Mouse (Mus musculus) R1 (cell line): ENCODE measurements at regions not wholly inside any gene's neighbourhood (a gene's known extent, or its start where the extent isn't known, plus 50 kb on each side); places are given as distances from the start of the nearest gene placed in this dataset.

Source experiments
- DNase-seq: peaks from one replicate; pipeline ENCODE4 v3.0.0-alpha.2; 2018; ENCODE audit warnings: low read depth, low spot score

DNA sequence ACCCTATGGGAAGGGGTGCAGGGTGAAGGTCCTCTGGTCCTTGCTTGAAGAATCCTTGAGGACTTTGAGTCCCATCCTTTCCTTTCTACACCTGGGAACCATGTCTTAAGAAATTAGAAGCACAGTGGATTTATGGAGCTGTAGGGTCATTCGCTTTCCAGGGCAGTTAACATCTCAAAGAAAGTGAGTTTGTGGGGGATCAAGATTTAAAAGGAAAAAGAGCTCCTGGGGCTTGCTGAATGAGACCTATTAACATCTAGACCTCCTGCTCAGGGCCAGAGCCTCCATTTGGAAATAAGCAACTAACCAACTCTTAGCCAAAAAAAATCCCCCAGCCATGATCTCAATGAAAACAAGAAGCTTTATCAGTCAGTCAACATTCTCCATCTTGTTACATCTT, 148.0 kb upstream of the Ofcc1 start:
- DNase-seq, result peak; percentile 53

DNA sequence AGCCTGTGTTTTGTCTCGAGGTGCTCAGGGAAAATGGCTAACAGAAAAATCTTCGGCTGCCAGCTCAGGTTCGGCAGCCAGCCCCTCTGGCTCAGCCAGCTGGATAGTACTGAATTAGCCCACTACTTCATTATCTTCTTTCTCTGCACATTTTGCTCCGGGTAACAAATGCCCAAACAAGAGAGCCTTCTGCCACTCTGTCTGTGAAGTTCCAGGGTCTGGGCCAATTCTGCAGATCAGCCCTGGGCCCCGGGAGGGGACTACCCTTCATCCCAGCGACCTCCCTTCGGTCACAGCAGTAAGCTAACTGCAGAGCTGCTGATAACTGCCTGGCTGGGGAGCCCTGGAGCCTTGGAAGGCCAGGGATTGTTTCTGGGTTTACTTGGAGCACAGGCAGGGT, 119.6 kb upstream of the Ofcc1 start:
- DNase-seq, result no peak

DNA sequence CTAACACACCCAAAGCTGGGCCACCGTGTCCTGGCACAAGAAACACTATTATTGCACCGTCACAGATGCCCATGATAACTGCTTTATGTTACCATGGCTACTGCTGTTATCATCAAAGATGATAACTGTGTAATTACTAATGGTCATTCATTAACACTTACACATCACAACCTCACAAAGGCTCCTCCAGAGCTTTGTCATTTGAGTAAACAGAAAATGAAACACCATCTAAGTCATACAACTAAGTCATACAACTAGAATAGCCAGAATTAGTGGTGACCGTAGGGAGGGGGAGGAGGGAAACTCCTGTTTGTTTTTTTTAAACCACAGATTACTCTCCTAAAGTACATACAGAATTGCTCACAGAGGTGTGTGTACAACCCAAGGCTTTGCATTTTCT, 111.4 kb upstream of the Ofcc1 start:
- no peak for DNase-seq

DNA sequence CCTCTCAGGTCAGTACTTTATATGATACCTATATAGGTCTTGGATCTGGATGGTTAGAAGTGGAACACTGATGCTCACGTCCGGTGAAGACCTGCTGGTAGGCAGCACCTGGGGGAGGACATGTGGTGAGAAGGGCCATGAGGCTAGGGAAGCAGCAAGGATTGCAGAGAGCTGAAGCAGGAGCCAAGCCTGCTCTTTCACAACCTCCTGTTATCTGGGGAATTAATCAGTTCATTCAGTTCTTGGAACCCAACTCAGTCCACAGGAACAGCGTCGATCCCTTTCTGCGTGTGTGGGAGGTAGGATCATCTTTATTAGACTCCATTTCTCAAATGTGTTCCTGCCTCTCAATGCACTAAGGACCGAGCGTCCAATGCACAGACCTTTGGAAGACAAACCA, 107.9 kb upstream of the Ofcc1 start:
- DNase-seq, result no peak

DNA sequence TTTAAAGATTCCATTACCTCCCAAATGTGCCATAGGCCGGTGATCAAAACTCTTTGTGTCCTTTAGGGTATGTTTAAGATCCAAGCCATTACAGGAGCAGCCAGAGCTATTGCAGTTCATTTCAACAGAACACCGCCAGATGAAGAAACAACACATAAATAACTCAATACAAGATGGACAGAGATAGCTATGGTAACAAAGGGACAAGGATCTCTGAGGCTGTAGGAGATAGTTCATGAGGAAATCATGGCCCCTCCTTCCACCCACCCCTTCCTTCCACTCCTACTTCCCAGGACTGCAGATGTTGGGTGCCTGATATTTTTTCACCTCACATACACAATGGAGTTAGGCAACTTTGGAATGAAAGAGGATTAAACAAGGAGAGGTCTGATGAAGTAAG, 92.1 kb upstream of the Ofcc1 start:
- DNase-seq, result no peak

DNA sequence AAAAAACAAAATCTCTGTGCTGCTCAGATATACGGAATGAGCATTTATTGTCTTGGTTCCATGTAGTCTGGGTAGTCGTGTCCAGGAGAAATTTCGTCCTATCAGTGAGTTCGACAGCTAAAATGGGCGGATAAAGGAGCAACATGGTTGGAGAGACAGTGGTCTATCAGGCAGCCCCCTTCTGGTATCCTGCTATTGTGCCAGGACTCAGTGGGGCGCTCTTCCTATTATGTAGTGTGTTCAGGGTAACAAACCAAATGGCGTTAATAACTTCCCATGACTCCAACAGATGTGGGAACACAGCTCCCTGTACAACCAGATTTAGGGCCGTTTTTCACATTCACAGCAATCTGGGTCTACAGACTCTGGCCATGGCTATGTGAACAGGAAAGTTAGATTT, 68.6 kb upstream of the Ofcc1 start:
- no peak for DNase-seq

DNA sequence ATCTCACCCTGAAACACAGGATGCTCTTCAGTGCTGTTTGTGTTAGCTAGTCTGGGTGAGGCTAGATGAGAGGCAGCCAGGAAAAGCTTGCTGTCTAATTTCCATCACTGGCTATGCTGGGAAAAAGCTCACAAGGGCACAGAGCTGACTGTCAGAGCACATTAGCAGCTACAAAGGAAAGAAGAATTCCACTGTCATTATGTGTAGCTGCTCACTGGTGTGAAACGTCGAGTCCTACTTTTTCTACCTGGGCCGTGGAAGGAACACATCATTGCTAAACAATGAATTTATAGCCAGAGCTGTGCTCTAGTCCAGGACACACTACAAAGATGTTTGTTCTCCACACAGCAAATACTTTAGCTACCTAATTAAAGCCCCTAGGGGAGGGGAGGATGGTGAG, 61.8 kb upstream of the Ofcc1 start:
- DNase-seq, result no peak

DNA sequence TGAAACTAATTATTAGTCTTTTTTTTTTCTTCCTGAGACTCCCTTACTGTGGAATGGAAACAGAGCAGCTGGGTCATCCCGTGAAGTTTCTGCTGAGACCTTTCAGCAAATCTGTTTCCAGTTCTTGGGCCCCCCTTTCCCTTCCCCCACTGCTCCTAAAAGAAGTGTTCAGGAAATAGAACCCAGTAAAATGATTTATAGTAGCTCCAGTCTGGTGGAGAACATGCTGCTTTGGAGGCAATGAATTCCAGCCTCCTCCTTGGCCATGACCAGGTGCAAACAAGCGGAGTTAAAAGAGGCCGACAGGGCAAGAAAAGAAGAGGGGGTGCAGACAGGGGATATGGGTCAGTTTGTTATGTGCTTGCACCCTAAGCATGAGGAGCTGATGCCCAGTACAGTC, 56.6 kb upstream of the Ofcc1 start:
- no peak for DNase-seq

DNA sequence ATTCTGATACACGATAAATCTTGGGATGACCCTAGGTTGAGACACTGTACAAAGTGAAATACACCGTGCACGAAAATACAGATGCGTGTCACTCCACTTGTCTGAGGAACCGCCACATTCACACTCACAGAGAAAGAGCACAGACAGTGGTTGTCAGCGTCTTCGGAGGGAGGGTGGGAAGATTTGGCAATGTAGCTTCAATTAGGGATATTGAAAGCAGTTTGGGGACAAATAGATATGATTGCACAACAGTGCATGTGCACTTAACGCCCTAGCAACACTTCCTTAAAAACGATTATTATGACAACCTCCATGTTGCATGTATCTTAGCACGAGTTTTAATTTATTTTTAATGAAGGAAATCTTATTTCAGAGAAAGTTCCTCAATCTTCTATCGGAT, 51.8 kb upstream of the Ofcc1 start:
- DNase-seq, result no peak
